Mouse (Mus musculus) layer of hippocampus, adult 2 months (tissue): ENCODE measurements at regions not wholly inside any gene's neighbourhood (a gene's known extent, or its start where the extent isn't known, plus 50 kb on each side); places are given as distances from the start of the nearest gene placed in this dataset.

Experiments
- DNase-seq, 2 experiments: peaks; one replicate each; pipeline ENCODE4 v3.0.0; 2022; ENCODE audit warnings: low spot score in 2 of 2
- H3K27ac ChIP-seq: fragments of 200-600 bp; 2 replicates; pipeline ENCODE4 v1.8.1; 2022
- H3K4me3 ChIP-seq: fragments of 200-600 bp; 2 replicates; pipeline ENCODE4 v1.8.1; 2022; ENCODE audit warnings: mild to moderate bottlenecking
- CTCF ChIP-seq: fragments of 200-600 bp; conservative IDR thresholded peaks from 2 replicates; pipeline ENCODE4 v1.8.1; 2022; ENCODE audit warnings: antibody characterized with exemption, mild to moderate bottlenecking, moderate library complexity

GRCm38 (mm10) chr12:29256103-29256502 is 272.1 kb upstream of the Myt1l start:
- DNase-seq = no peak
- no peak for TF ChIP-seq CTCF
- no peak overlapping the region for H3K4me3 ChIP-seq
- no peak overlapping the region for H3K27ac ChIP-seq

DNA sequence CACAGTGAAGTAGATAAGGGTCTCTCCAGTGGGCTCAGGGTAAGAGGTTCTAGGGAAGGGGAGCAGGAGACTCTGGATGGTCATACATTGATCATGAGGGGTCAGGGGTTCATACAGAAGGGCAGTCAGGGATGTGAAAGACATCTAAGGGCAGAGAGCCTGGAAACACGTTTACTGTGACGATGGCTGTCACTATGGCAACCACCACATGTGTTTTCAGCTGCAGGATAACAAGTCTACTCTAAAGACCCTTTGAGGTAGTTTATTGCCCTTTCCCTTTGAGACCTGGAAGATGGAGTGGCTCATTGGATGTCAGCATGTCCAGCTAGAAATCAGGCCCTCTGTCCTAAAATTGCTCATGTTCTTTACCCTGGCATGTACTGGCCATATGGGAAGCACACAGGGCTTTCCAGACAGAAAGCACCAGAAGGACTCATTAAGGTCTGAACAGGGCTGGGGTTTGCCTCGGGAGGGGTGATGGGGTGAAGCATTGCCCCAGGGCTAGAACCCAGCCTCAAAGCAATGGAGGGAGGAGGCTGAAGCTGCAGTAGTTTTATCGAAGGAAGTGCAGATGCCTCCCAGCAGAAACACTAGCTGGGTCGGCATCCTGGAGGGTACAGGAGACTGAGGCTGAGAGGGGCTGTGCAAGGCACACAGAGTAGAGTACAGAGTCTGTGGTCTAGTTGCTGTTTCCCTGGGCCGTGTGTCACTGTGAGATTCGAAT is 271.0 kb upstream of the Myt1l start:
- DNase-seq = no peak
- TF ChIP-seq CTCF = no peak
- H3K27ac ChIP-seq = no peak overlapping the region
- H3K4me3 ChIP-seq = no peak overlapping the region

DNA sequence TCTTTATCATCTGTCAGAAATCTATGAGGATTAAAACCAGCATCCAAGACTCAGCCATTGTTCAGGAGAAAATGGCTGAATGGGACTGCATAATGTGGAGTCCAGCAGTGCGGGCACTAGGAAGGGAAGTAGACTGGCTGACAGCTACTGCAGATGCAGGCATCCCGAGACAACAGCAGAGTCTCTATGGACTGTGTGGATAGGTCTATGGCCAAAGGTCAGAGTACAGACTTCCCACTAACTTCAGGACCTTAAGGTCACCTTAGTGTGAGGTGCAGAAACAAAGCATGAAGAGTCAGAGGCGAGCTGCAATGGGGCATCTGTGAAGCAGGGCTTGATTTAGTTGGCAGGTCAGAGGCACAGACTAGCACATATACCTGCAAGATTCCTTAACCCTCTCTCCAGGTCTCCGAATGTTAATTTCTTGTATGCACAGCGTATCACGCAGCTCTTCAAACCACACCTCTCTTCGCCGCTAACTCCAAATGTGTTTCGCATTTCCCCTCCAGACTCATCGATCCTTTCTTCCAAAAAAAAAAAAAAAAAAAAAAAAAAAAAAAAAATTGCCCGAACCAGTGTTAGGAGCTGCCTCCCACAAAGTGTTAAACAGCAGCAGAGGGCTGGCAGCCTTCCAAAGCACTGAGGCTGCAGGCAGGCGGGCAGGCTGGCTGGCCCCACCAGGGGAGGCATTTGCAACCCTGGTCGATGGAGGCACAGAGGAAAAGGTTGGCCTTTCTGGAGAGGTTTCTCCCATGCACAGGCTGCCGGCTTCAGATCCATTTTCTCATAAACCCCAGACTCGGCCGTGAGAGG is 270.2 kb upstream of the Myt1l start:
- H3K27ac ChIP-seq = no peak overlapping the region
- peak in 1 of 2 experiments; percentile 47 for DNase-seq
- no peak for TF ChIP-seq CTCF
- peak overlapping the region; percentile 7; the same call in 1 of the 2 replicates for H3K4me3 ChIP-seq

DNA sequence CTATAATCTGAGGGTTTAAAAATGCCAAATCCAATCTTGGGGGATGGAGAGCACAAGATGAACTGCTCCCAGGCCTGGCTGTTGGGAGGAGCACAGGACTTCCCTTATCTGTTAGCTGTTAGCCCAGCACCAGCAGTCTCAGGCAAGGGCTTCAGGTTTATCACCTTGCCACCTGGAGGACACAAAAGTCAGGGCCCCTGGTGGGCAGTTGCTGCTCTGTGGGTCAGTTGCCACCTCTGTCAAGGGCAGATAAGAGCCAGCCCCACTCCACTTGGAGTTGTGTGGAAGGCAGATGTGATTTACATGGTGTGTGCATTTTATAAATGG is 269.7 kb upstream of the Myt1l start:
- Histone ChIP-seq H3K27ac (no peak overlapping the region), H3K4me3 (no peak overlapping the region)
- DNase-seq = no peak
- no peak for TF ChIP-seq CTCF

DNA sequence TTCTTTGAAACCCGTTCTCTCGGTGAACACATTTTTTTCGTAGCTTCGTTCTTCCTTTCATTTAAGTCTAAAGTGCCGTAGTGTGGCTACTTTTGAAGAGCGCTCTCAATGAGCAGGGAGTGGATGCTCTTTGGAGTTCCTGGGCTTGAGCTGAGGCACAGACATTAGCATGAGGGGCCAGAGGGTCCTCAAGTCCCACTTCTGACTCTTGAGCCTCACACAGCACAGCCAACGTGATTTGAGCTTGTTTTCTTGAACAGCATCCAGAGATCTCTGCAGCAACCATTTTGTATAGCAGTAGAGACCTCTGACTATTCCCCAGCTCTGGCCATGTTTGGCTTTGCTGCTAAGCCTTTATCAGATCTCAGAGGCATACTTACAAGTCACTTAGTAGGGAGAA is 269.2 kb upstream of the Myt1l start:
- H3K27ac ChIP-seq = no peak overlapping the region
- no peak overlapping the region for H3K4me3 ChIP-seq
- no peak for TF ChIP-seq CTCF
- DNase-seq = no peak

GRCm38 (mm10) chr12:29274166-29274565 is 254.0 kb upstream of the Myt1l start:
- Histone ChIP-seq H3K27ac (no peak overlapping the region), H3K4me3 (no peak overlapping the region)
- no peak for TF ChIP-seq CTCF
- DNase-seq = no peak

- DNase-seq = no peak
- Histone ChIP-seq H3K27ac (no peak overlapping the region), H3K4me3 (no peak overlapping the region)
- no peak for TF ChIP-seq CTCF
Observed at GRCm38 (mm10) chr12:29275676-29276075, 252.5 kb upstream of the Myt1l start.

DNA sequence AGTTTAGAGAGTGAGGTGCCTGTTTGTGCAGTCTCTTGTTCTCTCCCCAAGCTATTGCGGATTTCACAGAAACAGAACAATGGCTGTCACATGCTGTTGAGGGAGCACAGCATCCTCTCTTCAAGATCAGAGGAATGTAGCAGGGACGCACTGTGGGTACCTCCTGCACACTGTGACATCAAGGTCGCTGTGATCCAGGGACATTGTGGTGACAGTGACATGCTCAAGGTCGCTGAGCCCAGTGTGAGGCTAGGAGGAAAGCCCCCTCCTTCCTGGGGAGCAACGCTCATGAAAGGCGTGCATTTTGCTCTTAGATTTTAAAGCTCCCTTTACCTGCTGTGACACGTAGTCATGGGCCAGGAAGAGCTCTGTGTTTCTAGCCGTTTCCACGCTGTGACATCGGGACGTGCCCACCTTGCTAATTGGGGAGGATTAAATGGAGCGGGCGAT is 248.5 kb upstream of the Myt1l start:
- no peak for DNase-seq
- peak overlapping the region; percentile 77 for H3K27ac ChIP-seq
- TF ChIP-seq CTCF = no peak
- peak overlapping the region; percentile 15; the same call in 1 of the 2 replicates for H3K4me3 ChIP-seq

DNA sequence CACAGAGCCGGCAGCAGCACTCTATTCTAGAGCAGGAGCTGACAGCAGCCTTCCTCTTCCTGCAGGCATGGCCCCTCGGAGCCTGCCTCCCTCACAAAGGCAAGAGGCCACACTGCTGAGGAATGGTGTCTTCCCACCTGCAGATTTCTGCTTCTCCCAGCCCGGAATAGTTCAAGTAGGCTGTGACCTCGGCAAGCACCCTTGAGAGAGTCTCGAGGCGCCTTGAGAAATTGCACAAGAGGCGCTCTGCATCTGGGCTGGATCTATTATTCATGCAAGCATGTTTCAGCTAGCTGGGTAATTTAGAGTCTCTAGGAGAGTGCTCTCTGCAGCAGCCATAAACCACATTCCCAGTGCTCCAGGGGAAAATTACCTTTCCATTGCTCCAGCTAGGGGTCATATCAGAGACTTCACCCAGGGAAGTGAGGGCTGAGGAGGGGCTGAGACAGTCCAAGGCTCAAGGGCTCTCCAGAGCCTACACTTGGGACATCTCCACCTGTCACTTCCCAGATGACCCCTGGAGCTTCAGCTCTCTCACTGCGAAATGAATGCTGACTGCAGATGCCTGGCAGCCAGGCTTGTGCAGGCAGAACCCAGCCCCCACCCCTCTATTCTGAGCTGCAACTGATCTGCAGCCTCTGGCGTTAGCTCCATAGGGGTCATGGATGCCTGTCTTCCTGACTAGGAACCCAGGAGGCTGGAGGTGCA is 247.9 kb upstream of the Myt1l start:
- Histone ChIP-seq H3K4me3 (peak overlapping the region; percentile 15; the same call in 1 of the 2 replicates), H3K27ac (peak overlapping the region; percentile 77)
- no peak for TF ChIP-seq CTCF
- no peak for DNase-seq

DNA sequence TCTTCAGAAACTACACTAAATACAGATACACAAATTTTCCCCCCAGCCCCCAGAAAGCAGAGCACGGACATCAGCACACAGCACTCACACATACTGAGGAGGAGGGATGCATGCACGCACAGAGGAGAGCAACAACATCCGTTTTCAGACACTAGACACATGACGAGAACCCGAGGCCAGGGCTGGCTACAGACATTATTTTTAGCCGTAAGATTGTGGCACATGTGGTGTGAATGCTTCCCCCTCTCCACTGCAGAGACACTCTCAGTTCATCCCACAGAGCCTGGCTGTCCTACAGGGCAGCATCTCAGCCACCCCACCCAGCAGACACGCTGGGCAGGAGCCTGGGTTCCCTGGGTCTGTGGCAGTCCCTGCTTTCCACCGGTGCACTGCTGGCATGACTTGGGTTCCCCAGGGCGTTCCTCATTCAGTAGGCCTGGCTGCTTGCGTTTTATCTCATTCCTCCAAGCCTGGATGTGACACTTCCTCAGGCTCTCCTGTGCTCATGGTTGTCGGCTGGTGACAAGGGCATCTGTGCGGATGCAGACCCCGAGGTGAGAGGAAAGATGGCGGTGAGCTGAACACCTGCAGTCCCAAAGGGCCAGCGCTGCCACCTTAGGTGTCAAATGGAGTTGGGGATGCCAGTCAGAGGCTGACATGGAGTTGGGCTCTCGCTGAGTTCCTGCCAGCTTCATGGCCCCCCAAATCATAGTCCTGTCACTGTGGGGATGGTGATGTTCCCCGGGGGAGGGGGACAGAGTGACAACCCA is 247.1 kb upstream of the Myt1l start:
- peak overlapping the region; percentile 77 for H3K27ac ChIP-seq
- no peak overlapping the region for H3K4me3 ChIP-seq
- DNase-seq = no peak
- TF ChIP-seq CTCF = no peak

- Histone ChIP-seq H3K4me3 (no peak overlapping the region), H3K27ac (no peak overlapping the region)
- no peak for TF ChIP-seq CTCF
- no peak for DNase-seq
Observed at GRCm38 (mm10) chr12:29288801-29289200, 239.4 kb upstream of the Myt1l start.

GRCm38 (mm10) chr12:29290591-29291351 is 237.4 kb upstream of the Myt1l start:
- H3K27ac ChIP-seq = peak overlapping the region; percentile 93
- TF ChIP-seq CTCF = peak; percentile 54
- DNase-seq = peak; percentile 95 to 99
- peak overlapping the region; percentile 58 for H3K4me3 ChIP-seq
